Mouse (Mus musculus): ENCODE measurements around the gene Svbp. TPM values are rescaled to one million over a fixed set of nuclear protein-coding genes. Genes with fewer than 3 reads are reported as not detected.

The Svbp gene
- polyA plus RNA-seq, 1 experiment from 2014 or later: 131 TPM

- Histone ChIP-seq H3K36me3 (ENCODE audit: control insufficient read depth, insufficient read depth, low read length) (peaks cover 24% of the 10 kb centered on the region), H3K9ac (ENCODE audit: low read depth, low read length) (no peak overlapping the region), H3K27me3 (ENCODE audit: control insufficient read depth, insufficient read depth, low read length) (no peaks in the 10 kb centered on the region), H3K9me3 (ENCODE audit: control insufficient read depth, low read length) (no peaks in the 10 kb centered on the region), H3K27ac (ENCODE audit: low read depth, low read length) (no peak overlapping the region), H3K4me3 (ENCODE audit: low read length) (no peak overlapping the region), H3K4me2 (replicated peaks; ENCODE audit: low read depth, low read length) (no peak overlapping the region), H3K4me1 (ENCODE audit: control insufficient read depth, insufficient read depth, low read length) (no peaks in the 10 kb centered on the region)
- whole genome bisulfite sequencing: 81% methylated on average over 4 of the region's 4 CpGs
- no peak for ATAC-seq (ENCODE audit: low FRiP score, low TSS enrichment)
Observed at GRCm38 (mm10) chr4:119167068-119167467, 28.0 kb upstream of the Svbp start.

DNA sequence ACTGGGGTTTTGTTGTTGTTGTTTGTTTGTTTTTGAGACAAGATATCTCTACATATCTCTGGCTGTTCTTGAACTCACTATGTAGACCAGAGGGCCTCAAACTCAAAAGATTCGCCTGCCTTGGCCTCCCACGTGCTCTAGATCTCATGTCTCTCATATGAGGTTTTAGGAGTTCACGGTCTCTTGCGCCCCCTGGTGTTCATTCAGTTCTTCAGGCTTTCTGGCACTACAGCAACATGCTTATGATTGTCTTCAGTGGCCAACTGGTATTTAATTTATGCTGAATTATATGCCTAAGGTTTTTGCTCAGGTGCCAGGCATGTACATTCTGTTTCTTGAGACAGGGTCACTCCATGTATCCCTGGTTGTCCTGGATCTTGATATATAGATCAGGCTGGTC, 27.4 kb upstream of the Svbp start:
- H3K4me3 ChIP-seq (ENCODE audit: low read length): no peak overlapping the region
- no peaks in the 10 kb centered on the region for H3K9me3 ChIP-seq (ENCODE audit: control insufficient read depth, low read length)
- no peak overlapping the region for H3K9ac ChIP-seq (ENCODE audit: low read depth, low read length)
- no peak for ATAC-seq (ENCODE audit: low FRiP score, low TSS enrichment)
- H3K27ac ChIP-seq (ENCODE audit: low read depth, low read length): no peak overlapping the region
- no peak overlapping the region for H3K4me2 ChIP-seq (replicated peaks; ENCODE audit: low read depth, low read length)
- H3K27me3 ChIP-seq (ENCODE audit: control insufficient read depth, insufficient read depth, low read length): no peaks in the 10 kb centered on the region
- H3K36me3 ChIP-seq (ENCODE audit: control insufficient read depth, insufficient read depth, low read length): peaks cover 24% of the 10 kb centered on the region
- no peaks in the 10 kb centered on the region for H3K4me1 ChIP-seq (ENCODE audit: control insufficient read depth, insufficient read depth, low read length)
- 6% methylated on average over 4 of the region's 4 CpGs for WGBS

GRCm38 (mm10) chr4:119172919-119173650, 22.0 kb upstream of the Svbp start:
- 0 out of 2 replicates have a peak, but pooled peaks cover 3% of the 10 kb centered on the region for H3K4me1 ChIP-seq (ENCODE audit: control insufficient read depth, insufficient read depth, low read length)
- peak overlapping the region; percentile 80 for H3K9ac ChIP-seq (ENCODE audit: low read depth, low read length)
- no peak overlapping the region for H3K27ac ChIP-seq (ENCODE audit: low read depth, low read length)
- peak overlapping the region; percentile 79 for H3K4me2 ChIP-seq (replicated peaks; ENCODE audit: low read depth, low read length)
- peaks cover 24% of the 10 kb centered on the region for H3K36me3 ChIP-seq (ENCODE audit: control insufficient read depth, insufficient read depth, low read length)
- no peaks in the 10 kb centered on the region for H3K9me3 ChIP-seq (ENCODE audit: control insufficient read depth, low read length)
- 39% methylated on average over 18 of the region's 18 CpGs for WGBS
- no peak for ATAC-seq (ENCODE audit: low FRiP score, low TSS enrichment)
- no peaks in the 10 kb centered on the region for H3K27me3 ChIP-seq (ENCODE audit: control insufficient read depth, insufficient read depth, low read length)
- peak overlapping the region; percentile 80 for H3K4me3 ChIP-seq (ENCODE audit: low read length)

DNA sequence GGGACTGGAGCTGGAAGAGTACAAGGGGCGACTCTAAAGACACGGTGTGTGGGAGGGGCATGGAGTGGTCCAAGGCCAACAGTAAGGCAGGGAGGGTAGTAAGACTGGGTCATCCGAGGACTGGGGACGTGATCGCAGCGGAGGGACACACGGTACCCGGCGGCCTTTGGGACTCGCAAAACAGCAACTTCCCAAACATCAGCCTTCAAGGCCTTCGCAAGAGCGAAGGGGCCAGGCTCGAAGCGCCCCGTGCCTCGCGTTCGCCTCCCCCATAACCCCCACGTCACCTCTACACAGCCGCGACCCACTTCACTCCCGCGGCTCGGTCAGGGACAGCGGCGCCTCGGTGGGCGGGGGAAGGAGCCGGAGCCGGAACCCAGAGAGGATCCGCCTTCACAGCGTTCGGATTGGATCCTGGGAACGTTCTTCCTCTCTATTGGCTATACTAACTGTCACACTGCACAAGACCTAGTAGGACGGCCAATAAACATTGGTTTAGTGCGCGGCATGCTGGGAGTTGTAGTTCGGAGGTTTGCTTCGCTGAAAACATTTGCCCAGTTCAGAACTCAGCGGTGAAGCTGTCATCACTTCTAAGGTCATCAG, 21.2 kb upstream of the Svbp start, which contains the start of gene Zfp691:
Gene Zfp691 (minus strand): TSS at position 345 of the 603 bp plus-strand sequence.
- ATAC-seq (ENCODE audit: low FRiP score, low TSS enrichment): peak; percentile 100
- Histone ChIP-seq H3K9ac (ENCODE audit: low read depth, low read length) (peak within 1 kb of the TSS; percentile 80), H3K4me1 (ENCODE audit: control insufficient read depth, insufficient read depth, low read length) (0 out of 2 replicates have a peak, but pooled peaks cover 3% of the 10 kb centered on the region), H3K27me3 (ENCODE audit: control insufficient read depth, insufficient read depth, low read length) (no peaks in the 10 kb centered on the region), H3K9me3 (ENCODE audit: control insufficient read depth, low read length) (no peaks in the 10 kb centered on the region), H3K27ac (ENCODE audit: low read depth, low read length) (no peak within 1 kb of the TSS; the same call in 1 of the 2 replicates), H3K36me3 (ENCODE audit: control insufficient read depth, insufficient read depth, low read length) (peaks cover 16% of the 10 kb centered on the region), H3K4me2 (replicated peaks; ENCODE audit: low read depth, low read length) (peak within 1 kb of the TSS; percentile 79), H3K4me3 (ENCODE audit: low read length) (peak within 1 kb of the TSS; percentile 80)
- WGBS: under 1% methylated on average over 40 of the region's 40 CpGs

- Histone ChIP-seq H3K27ac (ENCODE audit: low read depth, low read length) (no peak overlapping the region), H3K27me3 (ENCODE audit: control insufficient read depth, insufficient read depth, low read length) (no peaks in the 10 kb centered on the region), H3K4me1 (ENCODE audit: control insufficient read depth, insufficient read depth, low read length) (0 out of 2 replicates have a peak, but pooled peaks cover 3% of the 10 kb centered on the region), H3K9ac (ENCODE audit: low read depth, low read length) (no peak overlapping the region), H3K36me3 (ENCODE audit: control insufficient read depth, insufficient read depth, low read length) (no peaks in the 10 kb centered on the region), H3K4me3 (ENCODE audit: low read length) (no peak overlapping the region), H3K4me2 (replicated peaks; ENCODE audit: low read depth, low read length) (no peak overlapping the region), H3K9me3 (ENCODE audit: control insufficient read depth, low read length) (no peaks in the 10 kb centered on the region)
- WGBS: 76% methylated on average over 5 of the region's 5 CpGs
- ATAC-seq (ENCODE audit: low FRiP score, low TSS enrichment): no peak
Observed at GRCm38 (mm10) chr4:119177702-119178101, 17.4 kb upstream of the Svbp start.

DNA sequence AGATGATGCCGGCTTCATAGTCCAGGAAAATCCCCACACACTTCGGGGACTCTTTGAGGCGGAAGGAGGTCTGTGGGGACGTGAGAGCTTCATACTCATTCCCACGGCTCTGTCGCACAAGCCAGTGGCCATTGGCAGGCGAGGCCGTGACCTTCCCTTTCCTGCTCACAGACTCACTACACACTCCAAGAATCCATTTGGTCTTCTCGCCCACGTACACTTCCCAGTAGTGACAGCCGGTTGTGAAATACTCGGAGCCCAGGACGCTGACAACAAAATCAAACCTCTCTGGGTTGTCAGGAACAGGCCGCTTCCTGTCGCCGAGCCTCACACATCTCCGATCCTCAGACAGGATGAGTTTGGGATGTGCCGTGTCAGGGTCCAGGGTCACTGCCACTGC, 16.8 kb upstream of the Svbp start:
- 39% methylated on average over 18 of the region's 18 CpGs for WGBS
- H3K27ac ChIP-seq (ENCODE audit: low read depth, low read length): no peak overlapping the region

GRCm38 (mm10) chr4:119180133-119180707, 14.9 kb upstream of the Svbp start:
- no peak overlapping the region for H3K4me3 ChIP-seq (ENCODE audit: low read length)
- H3K36me3 ChIP-seq (ENCODE audit: control insufficient read depth, insufficient read depth, low read length): no peaks in the 10 kb centered on the region
- no peak overlapping the region for H3K4me2 ChIP-seq (replicated peaks; ENCODE audit: low read depth, low read length)
- H3K9me3 ChIP-seq (ENCODE audit: control insufficient read depth, low read length): no peaks in the 10 kb centered on the region
- 44% methylated on average over 4 of the region's 4 CpGs for WGBS
- H3K27ac ChIP-seq (ENCODE audit: low read depth, low read length): no peak overlapping the region
- no peaks in the 10 kb centered on the region for H3K27me3 ChIP-seq (ENCODE audit: control insufficient read depth, insufficient read depth, low read length)
- no peak for ATAC-seq (ENCODE audit: low FRiP score, low TSS enrichment)
- H3K4me1 ChIP-seq (ENCODE audit: control insufficient read depth, insufficient read depth, low read length): no peaks in the 10 kb centered on the region
- H3K9ac ChIP-seq (ENCODE audit: low read depth, low read length): no peak overlapping the region

More for the DNA sequence above, 16.8 kb upstream of the Svbp start:
- H3K9me3 ChIP-seq (ENCODE audit: control insufficient read depth, low read length): no peaks in the 10 kb centered on the region
- no peak overlapping the region for H3K9ac ChIP-seq (ENCODE audit: low read depth, low read length)
- H3K36me3 ChIP-seq (ENCODE audit: control insufficient read depth, insufficient read depth, low read length): no peaks in the 10 kb centered on the region
- no peak for ATAC-seq (ENCODE audit: low FRiP score, low TSS enrichment)
- H3K4me3 ChIP-seq (ENCODE audit: low read length): no peak overlapping the region
- H3K4me2 ChIP-seq (replicated peaks; ENCODE audit: low read depth, low read length): no peak overlapping the region; the same call in 1 of the 2 replicates
- H3K27me3 ChIP-seq (ENCODE audit: control insufficient read depth, insufficient read depth, low read length): no peaks in the 10 kb centered on the region
- no peaks in the 10 kb centered on the region for H3K4me1 ChIP-seq (ENCODE audit: control insufficient read depth, insufficient read depth, low read length)

GRCm38 (mm10) chr4:119181456-119181855, 13.7 kb upstream of the Svbp start:
- H3K36me3 ChIP-seq (ENCODE audit: control insufficient read depth, insufficient read depth, low read length): no peaks in the 10 kb centered on the region
- H3K4me1 ChIP-seq (ENCODE audit: control insufficient read depth, insufficient read depth, low read length): no peaks in the 10 kb centered on the region
- no peak overlapping the region for H3K27ac ChIP-seq (ENCODE audit: low read depth, low read length)
- no peaks in the 10 kb centered on the region for H3K27me3 ChIP-seq (ENCODE audit: control insufficient read depth, insufficient read depth, low read length)
- H3K9me3 ChIP-seq (ENCODE audit: control insufficient read depth, low read length): no peaks in the 10 kb centered on the region
- no peak overlapping the region for H3K4me2 ChIP-seq (replicated peaks; ENCODE audit: low read depth, low read length)
- no peak for ATAC-seq (ENCODE audit: low FRiP score, low TSS enrichment)
- H3K9ac ChIP-seq (ENCODE audit: low read depth, low read length): no peak overlapping the region
- WGBS: 89% methylated on average over 9 of the region's 9 CpGs
- no peak overlapping the region for H3K4me3 ChIP-seq (ENCODE audit: low read length)

- Histone ChIP-seq H3K4me1 (ENCODE audit: control insufficient read depth, insufficient read depth, low read length) (no peaks in the 10 kb centered on the region), H3K27me3 (ENCODE audit: control insufficient read depth, insufficient read depth, low read length) (no peaks in the 10 kb centered on the region), H3K9me3 (ENCODE audit: control insufficient read depth, low read length) (no peaks in the 10 kb centered on the region), H3K27ac (ENCODE audit: low read depth, low read length) (no peak overlapping the region), H3K4me3 (ENCODE audit: low read length) (no peak overlapping the region), H3K4me2 (replicated peaks; ENCODE audit: low read depth, low read length) (no peak overlapping the region), H3K9ac (ENCODE audit: low read depth, low read length) (no peak overlapping the region), H3K36me3 (ENCODE audit: control insufficient read depth, insufficient read depth, low read length) (no peaks in the 10 kb centered on the region)
- ATAC-seq (ENCODE audit: low FRiP score, low TSS enrichment): no peak
- WGBS: 56% methylated on average over 1 of the region's 1 CpGs
Observed at GRCm38 (mm10) chr4:119183525-119183924, 11.6 kb upstream of the Svbp start.
